Mouse (Mus musculus) kidney, postnatal 10 days (tissue): ENCODE data around the gene Tpd52l1.

Experiments used
- DNase-seq: peaks from one replicate; pipeline ENCODE4 v3.0.0; 2021; ENCODE audit warnings: mixed read lengths

Tpd52l1 gene

DNA sequence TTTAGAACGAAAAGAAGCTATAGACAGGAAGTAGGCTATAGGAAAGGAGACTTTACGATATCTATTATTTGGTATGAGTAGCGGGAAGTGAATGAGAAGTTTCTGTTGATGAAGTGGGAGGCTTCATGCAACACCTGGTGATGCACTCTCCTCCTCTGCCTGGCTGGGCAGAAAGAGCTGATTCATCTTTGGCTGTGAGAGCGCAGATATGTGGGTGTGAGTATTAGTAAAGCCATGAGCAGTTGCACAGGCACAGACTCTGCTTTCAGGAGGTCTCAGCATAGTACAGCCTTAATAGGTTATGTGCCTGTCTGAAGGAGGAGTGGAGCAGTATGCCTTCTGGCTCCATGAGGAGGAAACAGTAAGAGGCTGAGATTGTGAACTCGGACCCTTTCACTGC is 109.3 kb downstream of the Tpd52l1 start:
- DNase-seq = no peak

DNA sequence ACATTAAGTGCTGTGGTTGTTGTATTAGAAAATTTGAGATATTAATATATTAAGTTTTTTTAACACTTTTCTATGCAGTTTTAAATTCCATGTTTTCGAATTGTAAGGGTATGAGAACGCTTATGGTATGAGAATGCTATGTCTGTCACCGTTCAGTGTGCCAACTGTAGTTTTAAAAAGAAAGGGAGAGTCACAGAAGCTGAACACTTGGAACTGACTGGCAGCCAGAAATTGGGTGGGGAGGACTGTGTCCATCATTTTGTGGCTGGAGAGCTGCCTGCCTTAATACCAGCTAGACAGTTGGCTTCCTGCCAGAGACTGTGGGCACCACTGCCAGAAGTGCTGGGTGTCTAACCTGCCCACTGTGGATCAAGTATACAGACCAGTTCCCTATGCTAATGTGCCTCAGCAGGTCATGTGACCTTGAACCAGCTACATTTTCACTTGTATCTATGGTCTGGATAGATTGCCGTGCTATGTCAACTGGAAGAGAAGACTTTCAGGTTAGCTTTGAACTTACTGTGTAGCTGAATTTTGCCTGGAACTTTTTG is 114.5 kb downstream of the Tpd52l1 start:
- DNase-seq = peak; percentile 39

DNA sequence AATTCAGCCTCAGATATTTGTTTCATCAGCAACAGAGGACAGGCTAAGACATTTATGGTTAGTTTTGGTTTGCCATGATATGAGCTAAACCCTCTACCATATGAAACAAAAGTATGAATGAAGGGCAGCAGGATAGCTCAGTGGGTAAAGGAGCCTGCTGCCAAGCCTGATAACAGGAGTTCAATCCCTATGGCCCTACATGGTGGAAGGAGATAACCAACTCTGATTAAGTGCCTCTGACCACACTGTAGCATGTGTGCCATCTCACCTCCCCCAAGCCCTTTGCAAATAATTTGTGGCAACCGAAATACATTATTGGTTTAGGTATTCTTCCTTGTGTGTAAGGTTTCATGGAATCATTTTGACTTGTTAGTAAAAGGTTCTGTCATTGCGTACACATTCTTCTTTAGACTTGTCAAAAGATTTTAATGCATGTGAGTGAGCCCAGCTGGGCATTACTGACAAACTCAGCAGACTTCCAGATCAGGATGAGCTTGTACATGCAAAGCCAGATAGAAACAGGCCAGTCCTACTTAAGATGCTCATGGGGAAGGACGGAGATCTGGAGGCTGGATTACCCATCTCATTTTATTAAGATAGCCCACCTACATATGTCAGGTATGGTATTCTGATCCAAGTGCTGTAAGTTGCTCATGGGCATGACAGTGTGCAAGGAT is 115.3 kb downstream of the Tpd52l1 start:
- no peak for DNase-seq

DNA sequence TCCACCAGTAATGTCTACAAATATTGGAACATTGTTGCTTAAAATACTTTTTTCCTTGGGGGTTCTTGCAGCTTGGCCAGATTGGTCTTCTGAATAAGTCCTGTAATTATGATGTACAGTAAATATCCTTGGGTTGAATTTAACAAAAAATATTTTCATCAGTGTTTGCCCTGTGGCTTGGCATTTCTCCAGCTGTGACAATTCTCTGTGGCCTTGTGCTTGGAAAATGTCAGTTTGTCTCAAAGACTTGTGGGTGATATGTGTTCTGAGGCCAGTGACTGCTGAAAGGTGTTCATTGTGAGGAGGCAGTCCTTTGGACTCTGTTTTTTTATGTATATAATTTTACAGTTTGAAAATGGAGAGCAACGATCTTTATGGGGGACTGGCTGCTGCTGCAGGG is 116.3 kb downstream of the Tpd52l1 start:
- no peak for DNase-seq

DNA sequence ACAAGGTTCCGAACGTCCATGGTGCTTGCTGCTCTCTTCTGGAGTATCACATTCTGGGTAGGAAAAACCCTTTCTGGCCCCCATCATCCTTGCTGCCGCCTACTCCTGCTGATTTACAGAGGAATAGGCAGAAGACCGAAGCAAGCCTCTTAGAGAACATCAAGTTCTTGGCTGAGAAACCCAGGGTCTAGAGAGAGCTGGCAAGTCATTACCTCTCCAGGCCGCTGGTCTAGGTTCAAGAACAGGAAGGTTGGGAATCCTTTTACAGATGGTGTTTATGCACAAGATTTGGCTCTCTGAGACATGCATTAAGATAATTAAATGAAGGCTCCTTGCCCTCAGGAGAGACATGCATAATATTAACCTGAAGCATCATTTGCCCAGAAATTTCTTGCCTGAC is 127.3 kb downstream of the Tpd52l1 start:
- no peak for DNase-seq

DNA sequence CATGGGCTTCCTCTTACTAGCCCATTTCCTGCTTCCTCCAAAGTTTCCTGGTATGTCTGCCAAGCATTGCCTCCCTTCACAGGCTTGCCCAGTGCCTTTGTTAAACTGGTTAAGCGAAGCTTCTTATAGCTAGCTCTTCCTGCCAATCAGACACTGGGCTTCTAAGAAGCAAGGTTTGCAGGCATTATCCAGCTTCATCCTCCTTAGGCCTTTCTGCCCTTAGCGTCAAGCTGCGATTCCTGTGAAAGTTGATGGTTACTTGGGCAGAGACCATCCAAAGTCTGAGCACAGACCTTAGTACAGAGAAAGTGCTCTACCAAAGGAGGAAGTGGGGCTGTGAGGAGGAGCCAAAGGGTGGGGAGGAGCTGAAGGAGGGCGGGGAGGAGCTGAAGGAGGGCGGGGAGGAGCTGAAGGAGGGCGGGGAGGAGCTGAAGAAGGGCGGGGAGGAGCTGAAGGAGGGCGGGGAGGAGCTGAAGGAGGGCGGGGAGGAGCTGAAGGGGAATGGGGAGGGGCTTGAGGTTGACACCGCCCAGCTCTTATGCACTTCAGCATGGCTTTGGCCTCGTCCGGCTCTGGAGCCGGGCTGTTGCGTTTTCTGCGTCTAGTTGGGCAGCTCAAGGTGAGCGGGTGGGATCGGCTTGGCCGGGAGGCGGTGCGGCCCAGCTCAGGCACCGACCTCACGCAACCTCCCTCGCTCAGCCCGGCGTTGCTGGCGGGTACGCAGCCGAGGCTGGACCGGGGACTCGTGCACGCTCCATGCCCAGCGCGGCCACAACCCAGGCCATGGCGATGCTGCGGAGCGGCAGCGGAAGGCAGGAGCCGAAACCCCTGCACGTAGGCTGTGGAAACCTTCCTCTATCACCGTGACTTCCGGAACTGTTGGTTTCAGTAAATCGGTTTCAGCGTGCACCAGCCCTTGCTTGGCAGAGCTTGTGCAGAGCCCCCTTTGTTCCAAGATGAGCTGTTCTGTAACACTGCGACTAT is 132.6 kb downstream of the Tpd52l1 start, which contains the start of gene Hddc2:
Gene Hddc2, plus strand, starts transcription at position 519 of the 984 bp plus-strand sequence.
- peak; percentile 88 for DNase-seq

DNA sequence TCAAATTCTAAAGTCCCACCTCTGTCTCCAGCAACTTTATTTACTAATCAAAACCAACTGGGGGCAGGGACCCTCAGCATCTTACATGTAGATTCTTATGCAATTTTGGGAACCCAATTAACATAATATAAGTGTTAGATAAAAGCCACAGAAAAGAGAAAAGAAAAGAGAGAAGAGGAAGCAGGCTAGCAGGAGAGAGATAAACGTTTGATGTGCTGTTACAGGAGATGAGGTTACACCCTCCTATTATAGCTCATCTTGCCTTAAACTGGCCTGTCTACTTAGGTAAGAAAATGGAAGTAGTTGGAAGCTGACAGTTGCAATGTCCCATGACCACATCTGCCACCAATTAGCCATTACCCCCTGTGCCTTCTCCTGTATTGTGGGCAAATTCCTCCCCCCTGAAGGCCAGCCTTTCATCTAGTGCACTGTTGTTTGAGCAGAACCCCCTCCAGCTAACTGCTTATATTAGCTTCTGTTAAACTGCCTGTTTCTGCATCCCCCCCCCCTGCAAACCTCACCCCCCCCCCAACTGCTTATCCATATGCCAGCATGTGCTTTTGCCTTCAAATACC is 138.6 kb downstream of the Tpd52l1 start:
- DNase-seq = no peak

DNA sequence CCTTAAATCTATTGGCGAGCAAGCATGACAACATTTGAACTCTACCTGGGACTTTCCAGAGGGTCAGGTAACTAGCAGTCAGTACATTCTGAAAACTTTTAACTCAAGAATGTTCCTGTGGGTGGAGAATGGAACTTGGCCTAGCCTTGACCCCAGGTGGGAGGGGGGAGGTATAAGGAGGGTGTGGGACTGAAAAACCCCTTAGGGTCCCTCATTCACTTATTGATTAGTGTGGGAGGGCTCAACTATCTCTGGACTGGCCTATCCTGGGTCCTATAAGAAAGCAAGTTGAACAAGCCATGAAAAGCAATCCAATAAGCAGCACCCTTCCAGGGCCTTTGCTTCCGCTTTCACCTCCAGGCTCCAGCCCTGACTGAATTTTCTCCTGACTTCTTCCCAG is 142.3 kb downstream of the Tpd52l1 start:
- no peak for DNase-seq

DNA sequence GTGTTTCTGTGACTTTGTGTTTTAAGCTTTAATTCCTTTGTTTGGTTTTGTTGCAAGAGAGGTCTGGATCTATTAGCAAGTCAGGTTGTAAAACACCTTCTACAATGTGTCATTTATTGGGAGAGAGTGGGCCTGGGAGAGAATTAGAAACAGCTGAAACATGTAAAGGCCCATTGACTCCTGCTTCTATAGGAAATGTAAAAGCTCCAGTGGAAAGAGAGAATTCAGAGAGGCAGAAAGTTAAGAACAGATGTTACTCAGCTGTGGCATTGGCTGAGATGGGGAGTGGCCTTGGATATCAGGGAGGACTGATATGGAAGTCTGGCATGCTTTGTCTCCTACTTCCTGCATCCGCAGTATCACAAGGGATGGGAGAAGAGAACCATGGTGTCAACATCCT is 145.5 kb downstream of the Tpd52l1 start:
- no peak for DNase-seq

DNA sequence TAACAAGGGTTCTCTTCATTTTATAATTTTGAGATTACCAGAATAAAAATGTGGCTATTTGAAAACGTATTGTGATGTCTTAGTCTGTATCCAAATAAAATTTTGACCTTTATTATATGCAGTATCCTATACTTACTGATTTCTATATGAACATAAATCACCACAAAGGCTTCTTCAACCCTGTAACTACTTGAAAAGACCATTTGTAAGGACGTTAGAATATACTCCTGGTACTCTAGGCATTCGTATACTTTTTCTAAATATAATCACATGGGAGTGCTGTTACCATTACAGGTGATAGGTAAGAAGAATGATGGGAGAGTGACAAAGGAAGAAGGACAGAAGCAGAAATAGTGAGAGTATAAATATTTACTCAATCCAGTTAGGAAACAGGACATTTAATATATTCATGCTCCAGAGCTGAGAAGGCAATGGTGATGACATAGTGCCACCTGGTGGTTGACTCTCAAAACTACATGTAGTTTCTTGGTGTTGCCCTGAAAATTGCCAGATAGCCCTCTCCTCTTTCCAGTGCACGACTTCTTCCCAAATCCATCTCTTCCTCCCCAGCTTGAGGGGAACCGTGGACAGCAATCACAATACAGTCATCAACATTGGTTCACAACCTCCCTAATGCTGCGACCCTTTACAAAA is 146.7 kb downstream of the Tpd52l1 start:
- peak; percentile 76 for DNase-seq

DNA sequence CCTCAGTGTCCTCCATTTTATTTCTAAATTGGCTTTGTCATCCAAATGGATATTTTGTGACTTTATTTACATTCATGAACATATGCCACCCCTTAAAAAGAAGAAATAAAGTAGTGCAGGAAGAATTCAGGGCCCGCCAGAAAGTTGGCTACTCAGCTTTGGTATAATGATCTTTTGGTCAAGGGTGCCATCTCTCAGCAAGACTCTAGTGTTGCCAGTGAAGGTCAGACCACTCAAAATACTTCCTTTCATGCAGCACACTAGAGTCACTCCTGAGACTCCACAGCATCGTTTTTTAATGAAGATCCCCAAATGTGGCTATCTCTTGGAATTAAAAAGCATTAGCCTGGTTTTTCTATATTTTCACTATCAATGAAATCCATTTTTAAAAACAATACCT is 147.5 kb downstream of the Tpd52l1 start:
- no peak for DNase-seq

DNA sequence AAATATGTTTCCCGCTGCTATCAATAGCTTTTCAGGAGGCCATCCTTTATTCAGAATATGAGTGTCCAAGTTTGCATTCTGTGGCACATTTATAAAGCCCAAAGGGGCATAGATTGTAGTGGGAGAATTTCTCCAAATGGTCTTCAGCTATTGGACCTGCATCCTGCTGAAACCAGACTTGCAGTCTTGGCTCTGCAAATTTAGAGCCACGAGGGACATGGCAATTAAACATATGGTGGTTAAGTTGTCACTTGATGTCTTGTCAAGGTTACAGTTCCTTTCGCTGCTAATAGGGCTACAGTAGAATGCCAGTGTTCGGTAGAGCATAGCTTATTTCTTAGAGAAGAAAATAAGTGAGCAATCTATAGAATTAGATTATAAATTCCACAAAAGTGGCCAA is 148.7 kb downstream of the Tpd52l1 start:
- DNase-seq = no peak

DNA sequence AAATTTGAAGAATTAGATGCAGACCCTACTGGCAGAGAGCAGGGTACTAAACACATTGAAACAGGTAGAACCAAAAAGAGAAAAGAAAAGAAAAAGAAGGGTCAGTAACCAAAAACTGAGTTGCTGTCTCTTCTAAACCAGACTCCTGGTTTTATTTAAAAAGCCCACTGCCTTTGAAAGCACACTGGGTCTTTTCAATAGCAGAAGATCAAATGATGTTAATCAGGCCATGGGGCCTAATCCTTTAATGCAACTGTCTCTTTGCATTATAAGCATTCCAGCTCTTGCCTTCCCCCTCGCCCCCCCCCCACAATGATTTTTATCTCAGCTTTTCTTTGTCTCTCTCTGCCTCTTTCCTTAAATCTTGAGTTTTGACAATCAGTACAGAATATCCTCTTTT is 149.3 kb downstream of the Tpd52l1 start:
- DNase-seq = no peak

DNA sequence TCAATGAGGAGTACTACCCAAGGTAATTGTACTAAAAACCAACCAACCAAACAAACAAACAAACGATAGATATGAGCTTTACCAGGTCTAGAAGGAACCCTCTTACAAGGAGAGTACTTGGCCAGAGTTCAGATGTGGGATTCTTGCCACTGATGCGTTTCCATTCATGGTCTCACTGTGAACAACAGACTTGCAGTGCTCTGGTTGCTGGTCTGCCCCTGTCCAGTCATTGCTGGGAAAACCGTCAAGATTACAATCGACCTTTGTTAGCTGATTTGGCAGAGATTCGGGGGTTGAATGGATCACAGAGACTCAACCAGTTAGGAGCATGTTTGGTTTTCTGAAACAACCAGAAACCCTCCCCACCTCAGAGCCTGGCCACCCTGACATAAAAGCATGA is 150.1 kb downstream of the Tpd52l1 start:
- DNase-seq = no peak

DNA sequence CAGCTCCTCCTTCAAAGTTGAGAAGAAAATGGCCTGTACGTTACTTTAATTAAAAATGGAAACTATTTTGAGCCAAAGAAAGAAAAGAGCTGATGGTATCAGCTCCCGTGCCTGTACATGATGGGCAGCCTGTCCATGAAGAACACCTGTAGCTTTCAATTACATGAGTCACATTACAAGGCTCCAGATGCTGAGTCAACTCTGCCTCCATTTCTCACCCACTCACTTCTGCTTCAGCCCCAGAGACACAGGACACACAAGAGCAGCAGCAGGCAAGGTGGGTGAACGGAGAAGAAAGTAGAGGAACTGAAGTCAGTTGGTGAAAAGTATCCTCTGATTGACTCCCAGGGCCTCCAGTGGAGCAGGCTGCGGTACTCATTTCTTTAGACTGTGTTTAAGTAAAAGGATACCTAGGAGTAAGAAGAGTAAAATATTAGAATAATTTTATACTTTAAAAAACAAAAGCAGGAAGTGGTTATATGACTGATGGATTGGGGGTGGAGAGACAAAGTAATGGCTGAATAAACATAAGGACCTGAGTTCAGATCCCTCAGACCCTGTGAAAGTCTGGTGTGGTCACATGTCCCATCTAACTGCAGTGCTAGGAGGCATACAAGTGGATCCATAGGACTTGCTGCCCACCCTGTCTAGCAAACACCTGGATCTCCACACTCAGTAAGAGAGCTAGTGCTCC is 156.9 kb downstream of the Tpd52l1 start:
- no peak for DNase-seq

DNA sequence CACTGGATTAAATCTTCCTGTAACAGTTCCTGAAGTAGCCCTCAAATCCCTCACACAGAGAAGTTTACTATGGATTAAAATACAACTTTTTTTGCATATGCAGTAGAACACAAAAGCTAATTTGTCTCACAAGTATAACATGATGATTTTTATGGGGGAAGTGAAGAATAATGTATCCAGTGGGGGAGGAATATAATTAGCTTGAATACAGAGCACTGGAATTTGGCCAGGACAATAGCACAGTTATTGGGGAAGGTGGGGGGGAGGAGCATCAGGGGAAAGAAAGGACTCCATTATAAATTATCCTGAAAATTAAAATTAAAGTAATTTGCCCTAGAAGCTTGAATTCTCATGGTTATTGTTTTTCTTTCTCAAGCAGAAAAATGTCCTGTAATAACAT is 158.0 kb downstream of the Tpd52l1 start:
- no peak for DNase-seq
